Mouse (Mus musculus): ENCODE measurements around the gene Wdr31.

- no peak for TF ChIP-seq POLR2A (IDR thresholded peaks at IDR 0.05; ENCODE audit: low read depth, low read length)
- TF ChIP-seq CTCF (conservative IDR thresholded peaks at IDR 0.05; ENCODE audit: insufficient read depth, insufficient read length, low read depth, low read length), result no peak
These were observed 32.8 kb upstream of the Wdr31 start, which contains the start of gene Hdhd3 for GRCm38 (mm10) chr4:62503374-62503970.
